ENCODE assay signal across 8 mouse cellular contexts in the genomic region with DNA sequence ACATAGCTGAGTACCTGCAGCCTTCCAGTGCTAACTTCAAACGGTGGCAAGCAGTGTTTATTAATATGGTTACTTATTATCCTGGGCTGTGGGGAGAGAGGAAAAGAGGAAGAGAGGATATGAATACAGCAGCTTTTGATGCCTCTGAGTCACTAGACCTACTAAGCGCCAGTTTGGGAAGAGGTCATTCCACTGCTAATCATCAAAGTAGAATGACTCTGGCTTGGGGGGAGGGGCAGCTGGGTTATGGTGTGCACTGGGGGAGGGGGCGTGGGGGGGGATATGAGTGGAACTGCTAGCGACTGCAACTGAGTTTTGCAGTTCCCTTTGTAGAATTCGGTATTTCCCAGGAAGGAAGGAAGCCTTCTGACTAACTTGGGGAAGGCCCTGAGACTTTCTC. TPM values are rescaled to one million over a fixed set of nuclear protein-coding genes. Genes with fewer than 3 reads are reported as not detected.
DNase-seq lines count a peak whose midpoint lies in the region; ATAC-seq lines count a peak whose summit lies in the region.

No protein-coding gene starts in this region.

- H3K36me3 ChIP-seq in heart, embryonic 12.5 days: no peaks in the 10 kb centered on the region
- H3K36me3 ChIP-seq in embryonic facial prominence, embryonic 10.5 days (replicated peaks): peaks cover 50% of the 10 kb centered on the region
- H3K36me3 ChIP-seq in hindbrain, embryonic 13.5 days: 0 out of 2 replicates have a peak, but pooled peaks cover 3% of the 10 kb centered on the region
- no peaks in the 10 kb centered on the region for H3K36me3 ChIP-seq in midbrain, embryonic 13.5 days

- no peak overlapping the region for H3K27ac ChIP-seq in heart, embryonic 12.5 days (ENCODE audit: poor library complexity, severe bottlenecking)
- H3K27ac ChIP-seq in embryonic facial prominence, embryonic 10.5 days (replicated peaks): peak overlapping the region; percentile 99
- H3K27ac ChIP-seq in hindbrain, embryonic 13.5 days: peak overlapping the region; percentile 66; the same call in 1 of the 2 replicates
- 0 out of 2 replicates have a peak overlapping the region, but pooled peaks have one; percentile 100 for H3K27ac ChIP-seq in midbrain, embryonic 13.5 days

- peaks cover 12% of the 10 kb centered on the region; the same call in 1 of the 2 replicates for H3K27me3 ChIP-seq in heart, embryonic 12.5 days (replicated peaks)
- peaks cover 24% of the 10 kb centered on the region for H3K27me3 ChIP-seq in embryonic facial prominence, embryonic 10.5 days (replicated peaks; ENCODE audit: low read depth, poor library complexity, severe bottlenecking)
- no peaks in the 10 kb centered on the region for H3K27me3 ChIP-seq in hindbrain, embryonic 13.5 days
- H3K27me3 ChIP-seq in midbrain, embryonic 13.5 days: no peaks in the 10 kb centered on the region

- H3K4me1 ChIP-seq in heart, embryonic 12.5 days (replicated peaks): peaks cover 57% of the 10 kb centered on the region
- H3K4me1 ChIP-seq in embryonic facial prominence, embryonic 10.5 days: peaks cover 88% of the 10 kb centered on the region
- H3K4me1 ChIP-seq in hindbrain, embryonic 13.5 days (replicated peaks): peaks cover 78% of the 10 kb centered on the region
- peaks cover 81% of the 10 kb centered on the region for H3K4me1 ChIP-seq in midbrain, embryonic 13.5 days (replicated peaks)

- H3K9ac ChIP-seq in heart, embryonic 12.5 days: peak overlapping the region; percentile 31; the same call in 1 of the 2 replicates
- peak overlapping the region; percentile 93 for H3K9ac ChIP-seq in hindbrain, embryonic 13.5 days
- H3K9ac ChIP-seq in midbrain, embryonic 13.5 days (replicated peaks): peak overlapping the region; percentile 97

- H3K9me3 ChIP-seq in heart, embryonic 12.5 days (replicated peaks): no peaks in the 10 kb centered on the region
- H3K9me3 ChIP-seq in embryonic facial prominence, embryonic 10.5 days: no peaks in the 10 kb centered on the region
- no peaks in the 10 kb centered on the region for H3K9me3 ChIP-seq in hindbrain, embryonic 13.5 days
- H3K9me3 ChIP-seq in midbrain, embryonic 13.5 days: no peaks in the 10 kb centered on the region

- H3K4me3 ChIP-seq in heart, embryonic 12.5 days: peak overlapping the region; percentile 87
- peak overlapping the region; percentile 94 for H3K4me3 ChIP-seq in embryonic facial prominence, embryonic 10.5 days
- H3K4me3 ChIP-seq in hindbrain, embryonic 13.5 days: peak overlapping the region; percentile 92
- H3K4me3 ChIP-seq in midbrain, embryonic 13.5 days (replicated peaks): peak overlapping the region; percentile 97

- no peak for ATAC-seq in heart, embryonic 12.5 days (ENCODE audit: insufficient number of reproducible peaks, low FRiP score)
- no peak for ATAC-seq in hindbrain, embryonic 13.5 days (ENCODE audit: low FRiP score)
- ATAC-seq in midbrain, embryonic 13.5 days: no peak

- H3K4me2 ChIP-seq in heart, embryonic 12.5 days: peak overlapping the region; percentile 97
- peak overlapping the region; percentile 93 for H3K4me2 ChIP-seq in hindbrain, embryonic 13.5 days
- H3K4me2 ChIP-seq in midbrain, embryonic 13.5 days (replicated peaks): peak overlapping the region; percentile 89

- DNase-seq in heart, adult 8-10 months (ENCODE audit: low spot score): no peak
- no peak for DNase-seq in embryonic facial prominence, embryonic 10.5 days (ENCODE audit: low spot score)
- no peak for DNase-seq in natural killer cell, adult 2 months (ENCODE audit: low spot score in 2 of 2)
- DNase-seq in ovary, adult 18-20 months (ENCODE audit: low spot score): no peak
- DNase-seq in urinary bladder, postnatal 4 days (ENCODE audit: low spot score in 2 of 2): no peak

- whole genome bisulfite sequencing in heart, embryonic 12.5 days: 16% methylated on average over 5 of the region's 5 CpGs
- 18% methylated on average over 5 of the region's 5 CpGs for WGBS in embryonic facial prominence, embryonic 10.5 days
- 7% methylated on average over 5 of the region's 5 CpGs for WGBS in hindbrain, embryonic 13.5 days
- WGBS in midbrain, embryonic 13.5 days: 2% methylated on average over 5 of the region's 5 CpGs

RNA-seq across cellular contexts. Expression of a gene that starts 4.2 kb away (rescaled TPM):
- 2.1 and 2.4 TPM in 2 replicates for polyA plus RNA-seq in heart, embryonic 12.5 days (2016; fragmentation: Nextera tagmentation; extraction: Ambion mirVana)
- 1 to 10 TPM; 3.7 to 7.3 (median 4.8) TPM for total RNA-seq in heart, adult 8-10 months (2022)
- polyA plus RNA-seq in embryonic facial prominence, embryonic 10.5 days (2016; fragmentation: Nextera tagmentation; extraction: Ambion mirVana): 12.7 and 15.3 TPM in 2 replicates
- polyA plus RNA-seq in hindbrain, embryonic 13.5 days (2015; fragmentation: Nextera tagmentation; extraction: Ambion mirVana): 10.6 and 13.8 TPM in 2 replicates
- polyA plus RNA-seq in midbrain, embryonic 13.5 days (2015; fragmentation: Nextera tagmentation; extraction: Ambion mirVana): 15.4 and 17.2 TPM in 2 replicates

Comparison
In these comparisons a context has a peak if more than half of its experiments do, and no peak if none do; other contexts are left out.
1. H3K9ac ChIP-seq: peak in every context shown above with its lines; median percentile 97 in midbrain, embryonic 13.5 days; 93 in hindbrain, embryonic 13.5 days; 31 in heart, embryonic 12.5 days.